Mouse (Mus musculus) CH12F3 (cell line): ENCODE measurements around the gene Olfr785.
"Not testable (repeated sequence)": the region's sequence is repeated elsewhere in the genome, so short reads cannot be mapped to it uniquely, and the experiment has no call there.

ENCODE experiments used
- in situ Hi-C: fragments of 300-500 bp; cut with MboI; formaldehyde crosslinking; loops from 2 replicates; pipeline ENCODE4 v1.14.3; 2020; ENCODE audit warnings: low sequenced_read_pairs

Gene Olfr785

DNA sequence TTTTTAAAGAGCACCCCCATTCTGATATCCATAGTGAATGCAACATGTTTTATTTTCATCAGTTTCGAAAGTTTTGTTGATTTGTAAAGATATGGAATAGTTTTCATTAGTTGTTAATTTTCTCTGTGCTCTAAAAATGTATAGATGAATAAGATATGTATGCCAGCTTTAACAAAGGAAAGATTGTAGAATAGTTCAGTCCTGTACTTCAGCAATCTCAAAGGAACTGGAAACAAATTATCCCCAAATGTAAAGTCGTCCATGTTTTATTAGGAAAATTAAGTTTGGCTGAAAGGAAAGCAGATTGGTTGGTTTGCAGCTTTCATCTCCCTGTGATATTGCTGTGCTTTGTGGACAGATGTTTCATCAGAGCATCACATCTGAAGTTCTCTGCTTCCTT, at the start of gene Olfr785:
Olfr785 (plus strand) TSS at position 301 of the 400 bp plus-strand sequence.
- in situ Hi-C loops = no loop called here

DNA sequence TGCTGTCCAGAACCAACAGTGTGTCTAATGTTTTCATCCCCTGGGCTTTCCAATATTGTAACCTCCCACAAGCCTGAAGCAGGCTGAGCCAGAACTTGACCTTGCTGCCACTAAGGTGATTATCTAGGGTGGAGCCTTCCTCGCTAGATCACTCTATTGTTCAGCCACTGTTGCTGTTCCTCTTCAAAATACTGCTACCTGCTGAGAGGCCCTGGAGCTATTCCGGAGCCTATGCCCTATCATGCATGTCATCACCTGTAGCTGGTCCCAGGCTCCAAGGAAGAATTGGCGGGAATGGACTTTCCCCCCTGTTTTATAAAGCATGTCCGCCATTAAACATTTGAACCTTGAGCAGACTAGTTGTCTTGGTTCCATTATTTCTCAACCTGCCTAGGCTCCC, 48.7 kb upstream of the Olfr785 start:
- in situ Hi-C loops = not testable (repeated sequence)

DNA sequence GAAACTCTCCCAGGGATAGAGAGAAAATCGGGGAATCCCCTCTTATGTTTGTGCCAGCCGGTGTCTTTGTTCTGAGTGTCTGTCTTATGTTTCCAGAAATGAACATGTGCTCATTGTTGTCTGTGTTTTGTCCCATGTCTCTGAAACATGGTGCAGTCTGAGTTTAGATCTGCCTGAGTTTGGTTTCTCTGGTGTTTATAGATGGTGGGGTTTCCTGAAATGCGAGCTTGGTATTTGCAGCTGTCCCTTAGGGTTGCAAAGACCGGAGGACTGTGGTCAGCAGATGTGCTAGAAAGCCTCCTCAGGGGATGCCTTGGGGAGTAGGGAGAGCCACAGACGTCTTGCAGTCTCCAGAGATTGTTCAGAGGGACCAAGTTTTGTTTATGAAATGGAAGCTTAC, 47.9 kb upstream of the Olfr785 start:
- in situ Hi-C loops = no loop called here

DNA sequence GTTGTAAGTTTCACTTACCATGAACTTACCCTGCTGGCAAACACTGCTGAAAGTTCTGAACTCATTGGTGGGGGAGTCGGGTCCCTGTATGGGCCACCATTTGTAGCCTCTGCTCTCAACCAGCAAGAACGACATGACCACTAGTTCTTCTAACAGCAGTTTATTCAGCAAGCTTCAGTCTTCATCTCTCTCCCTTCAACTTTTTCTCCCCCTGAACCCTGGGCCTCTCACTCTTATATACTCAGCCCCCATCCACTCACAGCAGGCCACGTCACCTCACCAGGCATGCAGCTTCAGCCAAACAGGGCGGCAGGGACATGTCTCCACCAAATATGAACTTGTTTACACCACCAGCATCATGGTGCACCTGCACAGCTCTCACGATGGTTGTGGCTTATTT, 31.2 kb upstream of the Olfr785 start:
- in situ Hi-C loops = not testable (repeated sequence)

DNA sequence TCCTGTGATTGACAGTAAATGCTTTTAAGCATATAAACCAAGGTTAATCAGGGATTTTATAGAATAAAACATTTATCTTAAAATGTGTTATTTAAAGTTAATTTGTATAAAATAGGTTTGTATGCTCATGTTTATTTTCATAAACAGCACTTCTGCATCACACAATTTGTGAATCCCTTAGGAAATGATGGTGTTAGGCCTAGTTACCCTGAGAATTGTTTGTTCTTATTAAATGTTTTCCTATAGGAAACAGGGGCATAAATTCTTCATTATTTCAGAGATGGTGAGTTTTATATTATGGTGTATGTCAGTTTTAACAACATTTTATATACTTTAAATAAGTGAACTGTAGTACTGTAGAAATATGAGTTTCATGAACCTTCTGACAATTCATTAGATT, 21.4 kb upstream of the Olfr785 start, which contains the start of gene Olfr784:
Olfr784 (plus strand) TSS at position 301 of the 400 bp plus-strand sequence.
- in situ Hi-C loops = no loop called here

DNA sequence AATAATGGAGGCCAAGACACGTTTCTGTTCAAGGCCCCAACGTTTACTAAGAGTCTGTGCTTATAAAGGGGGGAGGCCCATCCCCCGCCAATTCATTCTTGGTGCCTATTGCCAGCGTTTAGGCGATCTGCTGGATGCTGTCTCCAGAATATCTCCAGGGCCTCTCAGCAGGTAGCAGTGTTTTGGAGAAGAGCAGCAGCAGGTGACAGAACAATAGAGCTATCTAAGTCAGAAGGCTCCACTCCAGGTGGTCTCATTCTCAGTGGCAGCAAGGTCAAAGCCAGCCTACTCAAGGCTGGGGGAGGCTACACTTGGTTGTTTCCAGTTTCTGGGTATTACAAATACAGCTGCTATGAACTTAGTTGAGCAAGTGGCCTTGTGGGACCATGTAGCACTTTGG, 4.3 kb upstream of the Olfr785 start:
- in situ Hi-C loops = no loop called here

DNA sequence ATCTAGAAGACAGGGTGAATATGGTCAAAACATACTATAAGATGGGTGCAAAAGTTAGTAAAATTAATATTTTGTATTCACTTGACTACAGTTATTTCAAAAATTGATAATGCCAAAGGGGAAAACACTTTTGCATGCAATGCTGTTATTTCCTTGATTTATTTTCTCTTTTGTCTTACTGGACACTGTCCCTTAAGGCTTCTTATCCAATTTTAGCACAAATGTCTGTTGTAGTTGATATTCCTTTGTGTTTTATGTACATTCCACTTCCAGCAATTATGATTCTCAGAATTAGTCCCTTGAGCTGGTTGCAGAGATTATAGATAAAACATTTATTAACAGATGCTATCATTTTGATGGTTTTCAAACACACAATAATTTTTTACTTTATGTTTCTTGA, 21.8 kb downstream of the Olfr785 start, which contains the start of gene Olfr786:
Olfr786 (plus strand) TSS at position 301 of the 400 bp plus-strand sequence.
- in situ Hi-C loops = no loop called here
